Mouse (Mus musculus): ENCODE results near the gene Lyl1.

GRCm38 (mm10) chr8:84725246-84725940, 24.1 kb downstream of the Lyl1 start:
- TF ChIP-seq CTCF (IDR thresholded peaks at IDR 0.05; ENCODE audit: extremely low read depth, insufficient read length, insufficient replicate concordance, low read depth, low read length) (no peak), POLR2A (IDR thresholded peaks at IDR 0.05; ENCODE audit: low read depth, low read length) (no peak)
